Mouse (Mus musculus) heart, postnatal 0 days (tissue): Measurements from ENCODE around the gene 2900011O08Rik.

Source experiments
- CTCF ChIP-seq: IDR thresholded peaks from 2 replicates; pipeline ENCODE4 v1.5.1; 2016; ENCODE audit warnings: antibody characterized with exemption, control low read depth, low read depth
- EP300 ChIP-seq: IDR thresholded peaks from 2 replicates; pipeline ENCODE4 v1.6.1; 2016; ENCODE audit warnings: antibody characterized with exemption, low read depth

- TF ChIP-seq CTCF: no peak
- TF ChIP-seq EP300: no peak
Measured at GRCm38 (mm10) chr16:13986197-13986573, 219 bp upstream of the 2900011O08Rik start.
